Mouse (Mus musculus) forelimb bud, embryonic 11.5 days (tissue): ENCODE measurements around the gene Gm10382.
"Not testable (repeated sequence)": the region's sequence is repeated elsewhere in the genome, so short reads cannot be mapped to it uniquely, and the experiment has no call there.

Source experiments
- DNase-seq: peaks from one replicate; pipeline ENCODE4 v3.0.0-alpha.2; 2012; ENCODE audit warnings: low read depth, low spot score

Gm10382 gene

GRCm38 (mm10) chr5:125416183-125416582, 27.1 kb downstream of the Gm10382 start:
- no peak for DNase-seq

DNA sequence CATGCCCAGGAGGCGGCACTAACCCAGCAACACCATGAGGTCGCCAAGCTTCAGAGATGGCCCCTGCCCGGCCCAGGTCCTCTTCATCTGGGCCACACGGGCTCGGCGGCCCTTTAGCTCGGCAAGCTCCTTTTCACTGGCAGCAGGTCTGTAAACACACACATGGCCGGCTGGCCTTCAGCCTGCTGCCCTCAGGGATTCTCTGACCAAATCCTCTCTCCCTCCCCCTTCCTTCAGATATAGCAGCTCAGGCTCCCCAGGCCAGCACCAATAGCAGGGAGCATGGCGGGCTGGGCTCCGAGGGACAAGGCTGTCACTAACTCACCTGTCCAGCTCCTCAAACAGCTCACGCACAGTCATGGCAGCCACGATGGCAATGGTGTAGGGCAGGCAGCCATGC, 29.5 kb downstream of the Gm10382 start:
- DNase-seq: no peak

GRCm38 (mm10) chr5:125419124-125419523, 30.0 kb downstream of the Gm10382 start:
- DNase-seq: no peak

DNA sequence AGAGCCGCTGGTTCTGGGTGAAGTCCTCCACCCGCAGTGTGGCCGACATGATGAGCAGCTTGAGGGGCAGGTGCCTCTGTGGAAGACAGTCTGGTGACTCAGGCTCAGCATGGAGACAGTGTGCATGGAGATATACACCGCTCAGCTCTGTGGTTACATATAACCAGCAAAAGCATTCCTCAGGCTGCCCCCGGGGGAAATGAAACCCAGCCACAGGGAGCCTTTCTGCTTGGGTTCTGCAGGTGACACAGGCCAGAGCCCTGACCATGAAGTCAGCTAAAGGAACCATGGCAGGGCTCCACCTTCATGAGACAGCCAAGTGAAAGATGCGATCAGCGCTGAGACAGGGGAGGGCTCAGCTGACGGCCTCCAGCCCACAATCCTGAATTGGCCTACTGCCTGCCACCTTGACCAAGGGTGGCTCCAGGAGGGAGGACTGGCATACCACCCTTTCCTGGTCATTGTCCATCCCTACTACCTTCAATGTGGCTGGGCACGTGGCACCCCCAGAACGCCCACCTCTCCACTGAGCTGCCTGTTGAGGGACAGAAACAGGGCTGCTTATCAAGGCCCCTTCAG, 36.7 kb downstream of the Gm10382 start:
- DNase-seq: no peak

DNA sequence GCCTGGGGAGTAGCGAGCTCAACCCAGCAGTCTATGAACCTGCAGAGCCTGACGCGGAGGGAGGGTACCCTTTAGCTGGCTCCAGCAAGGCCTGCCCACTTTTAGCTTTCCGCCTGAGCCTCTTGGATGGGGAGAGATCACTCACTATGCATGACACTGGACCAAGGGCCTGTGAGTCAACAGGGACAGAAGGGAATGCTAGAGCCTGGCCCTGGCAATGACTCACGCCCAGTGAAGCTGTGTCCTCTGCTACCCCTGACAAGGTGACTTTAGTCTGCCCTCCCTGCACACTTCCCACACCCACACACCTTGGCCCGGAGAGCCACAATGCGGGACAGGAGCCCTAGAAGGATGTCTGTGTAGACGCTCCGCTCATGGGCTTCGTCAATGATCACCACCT, 37.2 kb downstream of the Gm10382 start:
- DNase-seq: no peak

DNA sequence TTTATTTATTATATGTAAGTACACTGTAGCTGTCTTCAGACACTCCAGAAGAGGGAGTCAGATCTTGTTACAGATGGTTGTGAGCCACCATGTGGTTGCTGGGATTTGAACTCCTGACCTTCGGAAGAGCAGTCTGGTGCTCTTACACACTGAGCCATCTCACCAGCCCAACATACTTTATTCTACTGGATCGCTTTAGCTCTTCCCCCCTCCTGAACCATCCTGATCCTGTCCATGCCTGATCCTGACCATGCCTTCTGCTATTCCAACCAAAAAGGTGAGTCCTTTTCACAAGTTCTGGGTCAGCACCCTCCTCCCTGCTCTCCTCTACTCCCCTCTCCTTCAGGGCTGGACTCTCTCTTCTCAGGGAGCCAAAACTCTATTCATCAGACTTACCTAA, 43.2 kb downstream of the Gm10382 start:
- not testable (repeated sequence) for DNase-seq

- DNase-seq: peak; percentile 95
Observed at GRCm38 (mm10) chr5:125433793-125434337, 44.7 kb downstream of the Gm10382 start, which contains the start of gene Dhx37. Dhx37 (minus strand) TSS chr5:125434121.

DNA sequence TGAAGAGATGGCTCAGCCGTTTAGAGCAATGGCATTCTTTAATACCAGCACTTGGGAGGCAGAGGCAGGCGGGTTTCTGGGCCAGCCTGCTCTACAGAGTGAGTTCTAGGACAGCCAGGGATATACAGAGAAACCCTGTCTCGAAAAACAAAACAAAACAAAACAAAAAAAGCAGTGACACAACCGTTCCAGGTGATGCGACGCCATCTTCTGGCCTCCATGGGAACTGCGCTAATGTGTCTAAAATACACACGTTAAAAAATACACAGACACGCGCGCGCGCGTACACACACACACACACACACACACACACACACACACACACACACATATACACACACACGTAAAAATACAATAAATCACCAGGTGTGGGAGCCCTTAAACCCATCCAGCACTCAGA, 45.2 kb downstream of the Gm10382 start:
- not testable (repeated sequence) for DNase-seq
